Mouse (Mus musculus) c-Kit-positive CD71-positive TER-119-negative erythroid progenitor cells, embryonic 14.5 days (primary cell): ENCODE results near the gene Ifngr2.

ENCODE experiments used
- DNase-seq: peaks from one replicate; pipeline ENCODE4 v3.0.0-alpha.2; 2013; ENCODE audit warnings: low read depth

The Ifngr2 gene

DNA sequence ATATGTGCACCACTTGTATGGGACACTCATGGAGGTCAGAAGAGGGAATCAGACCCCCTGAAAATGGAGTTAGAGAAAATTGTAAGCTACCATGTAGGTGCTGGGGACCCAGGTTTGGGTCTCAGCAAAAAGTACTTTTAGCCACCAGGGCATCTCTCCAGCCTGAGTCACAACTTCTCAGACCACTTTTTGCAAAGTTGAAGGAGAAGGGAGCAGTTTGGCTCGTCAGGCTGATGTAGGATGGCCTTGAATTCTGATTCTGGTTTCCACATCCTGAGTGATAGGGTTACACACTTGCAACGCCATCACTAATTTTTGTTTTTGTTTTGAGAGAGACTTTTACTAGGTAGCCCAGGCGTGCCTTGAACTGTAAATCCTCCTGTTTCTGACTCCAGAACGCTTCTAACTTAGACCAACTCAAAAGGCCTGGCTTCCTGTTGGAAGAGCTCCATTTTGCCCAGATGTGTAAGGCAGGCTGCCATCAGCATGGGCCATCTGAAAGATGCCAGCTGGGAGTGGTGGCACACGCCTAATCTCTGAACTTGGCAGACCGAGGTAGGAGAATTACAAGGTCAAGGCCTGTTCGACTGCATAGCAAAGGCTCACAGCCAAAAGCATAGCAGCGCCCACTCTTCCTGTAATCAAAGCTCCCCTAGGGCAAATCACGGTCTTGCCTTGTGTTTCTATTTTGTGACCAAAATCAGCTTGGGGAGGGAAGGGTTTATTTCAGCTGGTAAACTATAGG is 62.8 kb downstream of the Ifngr2 start:
- DNase-seq = no peak

DNA sequence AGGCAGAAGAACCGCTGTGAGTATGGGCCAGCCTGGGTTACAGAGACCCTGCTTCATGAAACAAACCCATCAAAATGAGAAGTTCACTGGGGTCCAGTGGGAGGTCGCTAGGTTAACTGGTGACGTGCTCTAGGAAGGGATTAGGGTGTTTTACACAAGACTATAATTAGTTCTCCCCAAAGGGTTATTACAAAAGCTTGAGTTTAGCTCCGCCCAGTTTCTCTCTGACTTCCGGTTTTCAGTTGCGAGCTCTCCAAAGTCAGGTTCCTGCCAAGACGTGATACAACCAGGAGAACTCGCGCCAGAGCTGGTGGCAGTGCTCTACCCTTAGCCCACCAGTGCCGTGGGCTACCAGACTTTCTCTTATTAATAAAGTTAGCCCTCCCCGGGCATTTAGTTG is 64.4 kb downstream of the Ifngr2 start:
- no peak for DNase-seq

DNA sequence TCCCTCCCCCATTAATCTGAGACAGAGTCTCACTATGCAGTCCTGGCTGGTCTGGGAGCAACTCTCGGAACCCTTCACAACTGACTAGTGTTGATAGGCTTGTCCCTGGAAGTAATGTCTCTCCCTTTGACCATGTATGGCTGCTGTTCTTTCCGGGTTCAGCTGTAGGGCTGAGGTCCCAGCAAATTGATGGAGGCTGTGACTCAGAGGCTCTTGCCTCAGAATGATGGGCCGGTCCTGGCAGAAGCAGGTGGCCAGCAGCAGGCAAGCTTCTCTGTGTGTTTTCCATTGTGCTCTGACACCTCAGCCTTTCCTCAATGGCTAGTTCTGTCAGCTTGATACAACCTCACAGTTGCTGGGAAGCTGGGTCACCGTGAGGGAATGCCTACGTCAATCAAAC is 65.7 kb downstream of the Ifngr2 start:
- DNase-seq = no peak

DNA sequence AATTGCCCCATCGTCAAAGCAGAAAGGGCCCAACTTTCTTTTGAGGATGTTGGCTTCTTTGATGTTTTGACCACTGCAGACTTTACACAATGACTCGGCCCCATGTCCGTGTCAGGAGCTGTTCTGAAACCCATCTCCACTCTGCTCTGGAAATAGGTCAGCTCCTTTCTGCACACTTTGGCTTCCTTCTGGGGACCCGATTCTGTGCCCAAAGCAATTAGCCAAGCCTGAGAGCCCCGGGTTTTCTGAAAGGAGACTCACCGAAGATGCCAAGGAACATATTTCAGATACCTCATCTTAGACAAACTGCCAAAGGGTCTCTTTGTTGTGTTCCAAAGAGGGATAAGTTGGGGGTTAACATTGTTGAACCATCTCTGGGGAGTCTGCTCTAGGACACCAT is 67.7 kb downstream of the Ifngr2 start:
- DNase-seq = no peak
